Mouse (Mus musculus): ENCODE measurements at regions not wholly inside any gene's neighbourhood (a gene's known extent, or its start where the extent isn't known, plus 50 kb on each side); places are given as distances from the start of the nearest gene placed in this dataset.
"Not testable (repeated sequence)": the region's sequence is repeated elsewhere in the genome, so short reads cannot be mapped to it uniquely, and the experiment has no call there.

- TF ChIP-seq CTCF (IDR thresholded peaks at IDR 0.05), result no peak
- ChIA-PET POLR2A (no interaction called here), CTCF (interaction anchor here (0.9 kb wide), 1 partner anchor 10 kb away, joined by 4 read pairs; no protein-coding TSS in a partner anchor)
- DNase-seq (ENCODE audit: low read depth, low spot score) (no peak), ATAC-seq (no peak)
- in situ Hi-C loops (cut with MboI; ENCODE audit: low pct_unique_long_range_greater_than_20kb), result no loop called here
- no peaks in the 10 kb centered on the region for H3K27me3 ChIP-seq
These were observed 1899.9 kb upstream of the Slc39a10 start for GRCm38 (mm10) chr1:48792573-48792972.

GRCm38 (mm10) chr1:48753252-48753755 is 1860.7 kb upstream of the Slc39a10 start:
- POLR2A ChIA-PET, result no interaction called here
- in situ Hi-C loops (cut with MboI; ENCODE audit: low pct_unique_long_range_greater_than_20kb), result no loop called here
- ATAC-seq (no peak), DNase-seq (ENCODE audit: low read depth, low spot score) (no peak)
- TF ChIP-seq CTCF (IDR thresholded peaks at IDR 0.05), result no peak
- CTCF ChIA-PET, result no interaction called here
- no peaks in the 10 kb centered on the region for H3K27me3 ChIP-seq

- CTCF ChIA-PET, result no interaction called here
- TF ChIP-seq CTCF (IDR thresholded peaks at IDR 0.05), result no peak
- in situ Hi-C loops (cut with MboI; ENCODE audit: low pct_unique_long_range_greater_than_20kb), result no loop called here
- DNase-seq (ENCODE audit: low read depth, low spot score), result no peak
- no peak for ATAC-seq
- POLR2A ChIA-PET, result no interaction called here
- no peaks in the 10 kb centered on the region for H3K27me3 ChIP-seq
These were observed 1840.9 kb upstream of the Slc39a10 start for GRCm38 (mm10) chr1:48733580-48733979.

DNA sequence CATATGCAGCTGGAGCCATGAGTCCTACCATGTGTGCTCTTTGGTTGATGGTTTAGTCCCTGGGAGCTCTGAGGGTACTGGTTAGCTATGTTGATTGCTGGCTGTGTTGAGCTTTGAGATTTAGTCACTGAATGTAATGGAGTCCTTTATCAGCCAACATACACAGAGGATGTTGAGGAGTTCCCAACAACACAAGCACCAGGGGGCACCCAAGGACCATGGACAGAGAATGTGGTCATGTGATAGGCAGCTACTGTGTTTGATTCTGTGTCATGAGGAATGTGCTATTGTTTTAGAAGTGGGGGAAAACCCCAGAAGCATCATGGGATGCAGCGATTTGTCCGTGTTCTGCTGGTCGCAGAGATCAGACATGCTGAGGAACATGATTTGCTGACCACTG is 1816.0 kb upstream of the Slc39a10 start:
- DNase-seq (ENCODE audit: low read depth, low spot score); H3K27me3 ChIP-seq; in situ Hi-C loops (cut with MboI; ENCODE audit: low pct_unique_long_range_greater_than_20kb); ATAC-seq; CTCF ChIA-PET; POLR2A ChIA-PET: not testable (repeated sequence)
